Mouse (Mus musculus) brain, embryonic 14.5 days (tissue): ENCODE results near the gene Dlgap4.

Source experiments
- CTCF ChIP-seq: fragments of 200-500 bp; IDR thresholded peaks from 2 replicates; pipeline ENCODE4 v1.5.1; 2012; ENCODE audit warnings: inconsistent platforms, mild to moderate bottlenecking, moderate library complexity, borderline replicate concordance; ENCODE audit not compliant: insufficient read depth, insufficient read length; ENCODE audit errors: extremely low read depth
- POLR2A ChIP-seq: fragments of 200-500 bp; IDR thresholded peaks from 2 replicates; pipeline ENCODE4 v1.6.1; 2012; ENCODE audit warnings: mild to moderate bottlenecking, inconsistent platforms, borderline replicate concordance; ENCODE audit not compliant: poor library complexity, insufficient read depth, insufficient read length, severe bottlenecking; ENCODE audit errors: extremely low read depth

DNA sequence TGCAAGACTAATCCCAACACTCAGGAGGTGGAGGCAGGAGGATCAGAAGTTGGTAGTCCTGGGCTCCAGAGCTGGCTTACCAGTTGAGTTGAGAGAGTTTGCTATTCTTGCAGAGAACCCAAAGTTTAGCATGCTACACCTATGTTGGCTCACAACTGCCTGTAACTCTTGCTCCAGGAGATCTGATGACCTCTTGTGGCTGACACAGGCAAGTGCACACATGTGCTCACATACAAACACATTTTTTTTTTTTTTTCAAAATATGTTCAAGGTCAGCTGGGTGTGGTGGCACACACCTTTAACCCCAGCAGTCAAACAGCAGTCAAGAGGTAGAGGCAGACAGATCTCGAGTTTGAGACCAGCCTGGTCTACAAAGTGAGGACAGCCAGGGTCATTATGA is 16.8 kb downstream of the Dlgap4 start:
- no peak for TF ChIP-seq POLR2A
- TF ChIP-seq CTCF = peak; percentile 29; the same call in 1 of the 2 replicates
